Mouse (Mus musculus) CH12.LX (cell line): Measurements from ENCODE around the gene Ano1. TPM values are rescaled to one million over a fixed set of nuclear protein-coding genes. Genes with fewer than 3 reads are reported as not detected.

Source experiments
- DNase-seq: peaks from one replicate; pipeline ENCODE4 v3.0.0-alpha.2; 2013; ENCODE audit errors: extremely low read depth
- H3K27ac ChIP-seq: 2 replicates; pipeline ENCODE4 v1.5.1; 2012; ENCODE audit warnings: low read depth, mild to moderate bottlenecking, control low read depth, moderate library complexity; ENCODE audit not compliant: insufficient read depth
- H3K27me3 ChIP-seq: replicated peaks from 2 replicates; pipeline ENCODE3; 2012; ENCODE audit warnings: inconsistent platforms
- H3K36me3 ChIP-seq, 2 experiments: replicated peaks in 1 of 2; 2 replicates each; pipeline versions ENCODE3 to v1.6.1; 2012; ENCODE audit warnings: inconsistent platforms in 1 of 2, low read length in 1 of 2, mild to moderate bottlenecking in 1 of 2, mixed read lengths in 1 of 2, moderate library complexity in 1 of 2; ENCODE audit not compliant: control insufficient read depth in 1 of 2, insufficient read depth in 1 of 2
- H3K4me1 ChIP-seq, 2 experiments: 2 replicates each; pipeline ENCODE4 v1.6.1; 2012; ENCODE audit warnings: inconsistent platforms in 1 of 2, moderate library complexity in 1 of 2; ENCODE audit not compliant: insufficient read depth in 2 of 2, control insufficient read depth in 1 of 2
- H3K4me2 ChIP-seq: 2 replicates; pipeline ENCODE4 v1.6.1; 2012; ENCODE audit warnings: low read depth, mild to moderate bottlenecking, control low read depth; ENCODE audit not compliant: poor library complexity, insufficient read depth, severe bottlenecking
- H3K4me3 ChIP-seq, 3 experiments: fragments of 150-350 bp in 1 of 3; sonication (generic) in 1 of 3; replicated peaks in 1 of 3; 2 replicates each; pipeline versions ENCODE3 to v1.5.1; 2011 to 2012; ENCODE audit warnings: low read depth in 2 of 3, low read length in 2 of 3, mild to moderate bottlenecking in 2 of 3, moderate library complexity in 2 of 3, control low read depth in 1 of 3, improper control_type of control experiment in 1 of 3, inconsistent platforms in 1 of 3, mixed read lengths in 1 of 3; ENCODE audit not compliant: poor library complexity in 1 of 3
- H3K79me2 ChIP-seq: replicated peaks from 2 replicates; pipeline ENCODE4 v1.6.1; 2012; ENCODE audit warnings: mild to moderate bottlenecking, moderate library complexity; ENCODE audit not compliant: control insufficient read depth, poor library complexity, insufficient read depth, severe bottlenecking; ENCODE audit errors: extremely low read depth
- H3K9ac ChIP-seq: 2 replicates; pipeline ENCODE4 v1.6.1; 2012; ENCODE audit warnings: low read depth, mild to moderate bottlenecking, control low read depth, moderate library complexity; ENCODE audit not compliant: insufficient read depth
- H3K9me3 ChIP-seq: replicated peaks from 2 replicates; pipeline ENCODE3; 2012; ENCODE audit warnings: low read length, inconsistent platforms, mixed read lengths
- BHLHE40 ChIP-seq: IDR thresholded peaks from 2 replicates; pipeline ENCODE4 v1.6.1; 2011; ENCODE audit warnings: mild to moderate bottlenecking, low read depth, low read length, improper control_type of control experiment
- CHD1 ChIP-seq: IDR thresholded peaks from 2 replicates; pipeline ENCODE4 v1.6.1; 2012; ENCODE audit warnings: low read depth, low read length, improper control_type of control experiment, inconsistent platforms
- CTCF ChIP-seq, 2 experiments: IDR thresholded peaks in 1 of 2; conservative IDR thresholded peaks in 1 of 2; 2 replicates each; pipeline ENCODE4 v1.5.1; 2011 to 2012; ENCODE audit warnings: low read depth in 2 of 2, low read length in 2 of 2, improper control_type of control experiment in 1 of 2, inconsistent platforms in 1 of 2, mild to moderate bottlenecking in 1 of 2, moderate library complexity in 1 of 2
- EP300 ChIP-seq: IDR thresholded peaks from 2 replicates; pipeline ENCODE4 v1.6.1; 2011; ENCODE audit warnings: low read length, improper control_type of control experiment
- ETS1 ChIP-seq: conservative IDR thresholded peaks from 2 replicates; pipeline ENCODE4 v1.6.1; 2012; ENCODE audit warnings: low read depth, mild to moderate bottlenecking, inconsistent platforms, low read length, improper control_type of control experiment, moderate library complexity
- HCFC1 ChIP-seq: IDR thresholded peaks from 2 replicates; pipeline ENCODE4 v1.6.1; 2012; ENCODE audit warnings: low read depth, mild to moderate bottlenecking, inconsistent platforms, low read length, improper control_type of control experiment
- IRF4 ChIP-seq: IDR thresholded peaks from 2 replicates; pipeline ENCODE4 v1.6.1; 2014; ENCODE audit warnings: low read depth, mild to moderate bottlenecking, inconsistent platforms, low read length, improper control_type of control experiment
- JUN ChIP-seq: IDR thresholded peaks from 2 replicates; pipeline ENCODE4 v1.6.1; 2011; ENCODE audit warnings: low read depth, mild to moderate bottlenecking, low read length, improper control_type of control experiment, moderate library complexity; ENCODE audit not compliant: insufficient read depth
- MEF2A ChIP-seq: IDR thresholded peaks from 2 replicates; pipeline ENCODE4 v1.6.1; 2014; ENCODE audit warnings: low read depth, mild to moderate bottlenecking, inconsistent platforms, low read length, improper control_type of control experiment, borderline replicate concordance
- NRF1 ChIP-seq: IDR thresholded peaks from 2 replicates; pipeline ENCODE4 v1.6.1; 2014; ENCODE audit warnings: low read depth, mild to moderate bottlenecking, inconsistent platforms, low read length, improper control_type of control experiment, moderate library complexity
- POLR2AphosphoS2 ChIP-seq: IDR thresholded peaks from 2 replicates; pipeline ENCODE4 v1.6.1; 2011; ENCODE audit warnings: low read depth, low read length, improper control_type of control experiment
- RCOR1 ChIP-seq: conservative IDR thresholded peaks from 2 replicates; pipeline ENCODE4 v1.6.1; 2012; ENCODE audit warnings: low read depth, mild to moderate bottlenecking, inconsistent platforms, low read length, improper control_type of control experiment
- SIN3A ChIP-seq: IDR thresholded peaks from 2 replicates; pipeline ENCODE4 v1.6.1; 2012; ENCODE audit warnings: low read length, improper control_type of control experiment, inconsistent platforms
- SMC3 ChIP-seq: IDR thresholded peaks from 2 replicates; pipeline ENCODE4 v1.6.1; 2011; ENCODE audit warnings: low read depth, low read length, improper control_type of control experiment
- TBP ChIP-seq: conservative IDR thresholded peaks from 2 replicates; pipeline ENCODE4 v1.6.1; 2011; ENCODE audit warnings: low read depth, low read length, improper control_type of control experiment
- ZC3H11A ChIP-seq: IDR thresholded peaks from 2 replicates; pipeline ENCODE4 v1.6.1; 2012; ENCODE audit warnings: low read depth, mild to moderate bottlenecking, inconsistent platforms, low read length, improper control_type of control experiment
- ZKSCAN1 ChIP-seq: IDR thresholded peaks from 2 replicates; pipeline ENCODE4 v1.6.1; 2012; ENCODE audit warnings: low read depth, inconsistent platforms, low read length, improper control_type of control experiment, borderline replicate concordance
- ZMIZ1 ChIP-seq: IDR thresholded peaks from 2 replicates; pipeline ENCODE4 v1.6.1; 2012; ENCODE audit warnings: low read depth, mild to moderate bottlenecking, inconsistent platforms, low read length, improper control_type of control experiment
- dilution Hi-C: fragments of 300-500 bp; cut with MboI; formaldehyde crosslinking; loops from 2 replicates; pipeline ENCODE4 v1.14.3; 2020; ENCODE audit warnings: low sequenced_read_pairs; ENCODE audit not compliant: extremely low pct_unique_long_range_greater_than_20kb, extremely low pct_ligation_motif_present
- in situ Hi-C: fragments of 300-500 bp; cut with MboI; formaldehyde crosslinking; loops from 3 replicates; pipeline ENCODE4 v1.14.3; 2019; ENCODE audit warnings: low sequenced_read_pairs, low pct_ligation_motif_present, low pct_unique_long_range_greater_than_20kb, mixed read lengths
- polyA plus RNA-seq: library from polyadenylated mRNA; unstranded; fragments of >175 nt; gene quantifications from 2 replicates; pipeline ENCODE4 v1.2.1, GENCODE M21; 2012; ENCODE audit warnings: low read depth; ENCODE audit not compliant: insufficient read length
- total RNA-seq, 2 experiments: library from RNA; depleted of rRNA; stranded (reverse); fragments of 300-350 nt in 1 of 2; fragments of >200 nt in 1 of 2; gene quantifications; 2 replicates each; pipeline ENCODE4 v1.2.3; 2012 to 2014

Gene Ano1
- total and polyA plus RNA-seq, 3 experiments: not detected

GRCm38 (mm10) chr7:144562016-144562415 lies 189.8 kb downstream of the Ano1 start:
- no peaks in the 10 kb centered on the region for H3K9me3 ChIP-seq
- peaks cover 70% of the 10 kb centered on the region for H3K27me3 ChIP-seq
- in situ Hi-C loops: no loop called here
- H3K9ac ChIP-seq: no peak overlapping the region
- TF ChIP-seq SMC3 (no peak), JUN (no peak), CHD1 (no peak), HCFC1 (no peak), ETS1 (no peak), SIN3A (no peak), NRF1 (no peak), CTCF (conservative IDR thresholded peaks at IDR 0.05 in 1 of 2, IDR thresholded peaks at IDR 0.05 in 1 of 2; ENCODE audit: low read depth in 2 of 2, low read length in 2 of 2) (no peak), RCOR1 (no peak), ZKSCAN1 (no peak), ZMIZ1 (no peak)
- no peak overlapping the region for H3K4me2 ChIP-seq
- 0 out of 4 replicates have a peak, but pooled peaks cover 0 to 1% of the 10 kb centered on the region in 2 experiments for H3K4me1 ChIP-seq
- no peaks in the 10 kb centered on the region for H3K79me2 ChIP-seq
- dilution Hi-C loops: no loop called here
- no peak overlapping the region for H3K27ac ChIP-seq
- no peak for DNase-seq
- no peak overlapping the region for H3K4me3 ChIP-seq
- no peaks in the 10 kb centered on the region for H3K36me3 ChIP-seq

GRCm38 (mm10) chr7:144560594-144560993 lies 191.2 kb downstream of the Ano1 start:
- peaks cover 74% of the 10 kb centered on the region for H3K27me3 ChIP-seq
- in situ Hi-C loops (no loop called here), dilution Hi-C loops (no loop called here)
- no peaks in the 10 kb centered on the region for H3K9me3 ChIP-seq
- no peak overlapping the region for H3K9ac ChIP-seq
- TF ChIP-seq TBP (no peak), IRF4 (no peak), HCFC1 (no peak), ZC3H11A (no peak), EP300 (no peak), MEF2A (no peak), POLR2AphosphoS2 (no peak), BHLHE40 (no peak)
- TF ChIP-seq, all 38 proteins: peak for 0
- no peak overlapping the region for H3K4me3 ChIP-seq
- H3K4me2 ChIP-seq: no peak overlapping the region
- no peak overlapping the region for H3K27ac ChIP-seq
- no peaks in the 10 kb centered on the region for H3K4me1 ChIP-seq
- no peaks in the 10 kb centered on the region for H3K79me2 ChIP-seq
- DNase-seq: no peak
- no peaks in the 10 kb centered on the region for H3K36me3 ChIP-seq
